Mouse (Mus musculus) neural tube, embryonic 12.5 days (tissue): ENCODE results near the gene Jtb. TPM values are rescaled to one million over a fixed set of nuclear protein-coding genes. Genes with fewer than 3 reads are reported as not detected.

Experiments
- ATAC-seq: fragments of 200-750 bp; cut with Nextera tagmentation; 2 replicates; pipeline ENCODE4 v1.8.0; 2017; ENCODE audit warnings: low read depth, mild to moderate bottlenecking, moderate TSS enrichment, moderate library complexity; ENCODE audit not compliant: low FRiP score
- H3K27ac ChIP-seq: fragments of 300-500 bp; sonication (generic); 2 replicates; pipeline ENCODE4 v1.5.1; 2016
- H3K27me3 ChIP-seq: fragments of 300-500 bp; sonication (generic); replicated peaks from 2 replicates; pipeline ENCODE4 v1.6.1; 2016; ENCODE audit warnings: mild to moderate bottlenecking
- H3K36me3 ChIP-seq: fragments of 300-500 bp; sonication (generic); 2 replicates; pipeline ENCODE4 v1.6.1; 2016; ENCODE audit warnings: mild to moderate bottlenecking
- H3K4me1 ChIP-seq: fragments of 300-500 bp; sonication (generic); 2 replicates; pipeline ENCODE4 v1.6.1; 2016
- H3K4me2 ChIP-seq: fragments of 300-500 bp; sonication (generic); replicated peaks from 2 replicates; pipeline ENCODE4 v1.6.1; 2016; ENCODE audit warnings: mild to moderate bottlenecking
- H3K4me3 ChIP-seq: fragments of 300-500 bp; sonication (generic); 2 replicates; pipeline ENCODE4 v1.5.1; 2016
- H3K9ac ChIP-seq: fragments of 300-500 bp; sonication (generic); 2 replicates; pipeline ENCODE4 v1.6.1; 2016; ENCODE audit warnings: mild to moderate bottlenecking
- H3K9me3 ChIP-seq: fragments of 300-500 bp; sonication (generic); 2 replicates; pipeline ENCODE4 v1.6.1; 2016; ENCODE audit warnings: mild to moderate bottlenecking
- WGBS: fragments of 180-500 bp; shearing (Covaris S2); methylation state at CpG from one replicate; pipeline ENCODE4 v1.1.7; 2016; 5-methylcytosine and 5-hydroxymethylcytosine counted together
- polyA plus RNA-seq: library from polyadenylated mRNA; unstranded; fragments of >200 nt; fragmentation: Nextera tagmentation; extraction: Ambion mirVana; gene quantifications from 2 replicates; pipeline ENCODE4 v1.2.1, GENCODE M21; 2016

Jtb gene
- polyA plus RNA-seq, 1 experiment from 2014 or later: 86.3 TPM

DNA sequence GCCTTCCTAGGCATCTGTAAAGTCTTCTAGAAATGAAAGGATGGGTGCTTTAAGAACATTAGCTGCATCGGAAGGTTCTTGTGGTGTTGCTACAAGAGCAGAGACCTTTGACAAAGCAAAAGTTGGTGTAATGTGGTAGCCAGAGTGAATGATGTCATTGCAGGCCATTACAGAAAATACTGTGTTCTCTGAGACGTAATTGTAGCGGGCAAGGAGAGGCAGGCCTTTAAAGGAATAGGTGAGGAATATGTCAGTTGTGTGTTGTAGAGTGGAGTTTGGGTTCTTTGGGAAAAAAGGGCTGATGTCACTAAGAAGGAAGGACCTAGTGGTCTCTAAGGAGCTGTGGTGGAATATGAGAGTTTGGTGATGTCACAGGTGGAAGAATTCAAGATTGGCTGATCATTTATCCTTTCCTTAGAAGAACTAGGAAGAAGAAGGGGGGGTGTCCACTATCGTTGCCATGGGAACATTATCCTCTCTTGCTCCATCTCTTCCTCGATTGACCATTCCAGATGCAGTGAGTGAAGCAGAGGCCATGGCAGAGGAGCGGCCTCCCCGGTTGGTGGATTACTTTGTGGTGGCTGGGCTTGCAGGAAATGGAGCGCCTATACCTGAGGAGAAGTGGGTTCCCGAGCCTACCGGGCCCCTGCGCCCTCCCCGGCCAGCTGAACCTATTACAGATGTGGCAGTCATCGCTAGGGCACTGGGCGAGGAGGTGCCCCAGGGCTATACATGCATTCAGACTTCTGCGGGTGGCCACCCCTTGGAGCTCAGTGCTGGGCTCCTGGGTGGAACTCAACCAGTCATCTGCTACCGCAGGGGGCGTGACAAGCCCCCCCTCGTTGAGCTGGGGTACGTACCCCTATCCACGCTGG lies 35.7 kb downstream of the Jtb start:
- no peak overlapping the region for H3K4me3 ChIP-seq

DNA sequence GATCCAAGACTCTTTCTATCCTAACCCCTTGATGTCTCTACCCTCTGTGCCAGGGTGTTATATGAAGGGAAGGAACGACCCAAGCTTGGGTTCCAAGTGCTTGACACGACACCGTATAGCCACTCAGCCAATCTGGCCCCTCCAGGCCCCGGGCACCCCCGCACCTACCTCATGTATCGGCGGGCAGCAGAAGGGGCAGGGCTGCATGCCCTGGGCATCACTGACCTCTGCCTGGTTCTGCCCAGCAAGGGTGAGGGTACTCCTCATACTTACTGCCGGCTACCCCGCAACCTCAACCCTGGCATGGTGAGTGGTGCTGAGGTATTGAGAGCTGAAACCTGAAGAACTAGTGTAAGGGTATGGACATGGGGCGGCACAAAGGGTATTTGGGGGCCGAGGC lies 36.8 kb downstream of the Jtb start:
- no peak overlapping the region for H3K4me2 ChIP-seq
- H3K27me3 ChIP-seq: no peaks in the 10 kb centered on the region
- H3K4me1 ChIP-seq: peaks cover 9% of the 10 kb centered on the region
- ATAC-seq: no peak
- H3K4me3 ChIP-seq: no peak overlapping the region
- peaks cover 39% of the 10 kb centered on the region for H3K36me3 ChIP-seq
- no peak overlapping the region for H3K9ac ChIP-seq
- H3K9me3 ChIP-seq: no peaks in the 10 kb centered on the region
- H3K27ac ChIP-seq: no peak overlapping the region
- WGBS: 92% methylated on average over 11 of the region's 11 CpGs

More for the DNA sequence above, 35.7 kb downstream of the Jtb start:
- Histone ChIP-seq H3K36me3 (peaks cover 40% of the 10 kb centered on the region), H3K9me3 (no peaks in the 10 kb centered on the region), H3K27me3 (no peaks in the 10 kb centered on the region), H3K4me1 (peaks cover 9% of the 10 kb centered on the region), H3K27ac (no peak overlapping the region), H3K4me2 (0 out of 2 replicates have a peak overlapping the region, but pooled peaks have one; percentile 81), H3K9ac (no peak overlapping the region)
- 93% methylated on average over 20 of the region's 20 CpGs for WGBS
- ATAC-seq: no peak

DNA sequence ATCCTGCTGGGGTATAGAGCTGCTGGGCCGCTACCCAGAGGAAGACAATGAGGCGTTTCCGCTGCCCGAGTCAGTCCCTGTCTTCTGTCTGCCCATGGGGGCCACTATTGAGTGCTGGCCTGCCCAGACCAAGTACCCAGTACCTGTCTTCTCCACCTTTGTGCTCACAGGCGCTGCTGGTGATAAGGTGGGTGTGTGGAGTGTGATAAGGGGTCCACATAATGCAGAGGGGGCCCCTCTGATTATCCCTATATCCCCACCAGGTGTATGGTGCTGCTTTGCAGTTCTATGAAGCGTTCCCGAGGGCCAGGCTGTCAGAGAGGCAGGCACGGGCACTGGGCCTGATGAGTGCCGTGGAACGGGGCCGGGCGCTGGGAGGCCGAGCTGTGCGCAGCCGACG lies 37.6 kb downstream of the Jtb start:
- Histone ChIP-seq H3K36me3 (peaks cover 40% of the 10 kb centered on the region), H3K9ac (no peak overlapping the region), H3K4me3 (no peak overlapping the region), H3K4me2 (no peak overlapping the region), H3K4me1 (peaks cover 9% of the 10 kb centered on the region), H3K27ac (no peak overlapping the region), H3K9me3 (no peaks in the 10 kb centered on the region), H3K27me3 (no peaks in the 10 kb centered on the region)
- WGBS: 91% methylated on average over 16 of the region's 16 CpGs
- no peak for ATAC-seq

DNA sequence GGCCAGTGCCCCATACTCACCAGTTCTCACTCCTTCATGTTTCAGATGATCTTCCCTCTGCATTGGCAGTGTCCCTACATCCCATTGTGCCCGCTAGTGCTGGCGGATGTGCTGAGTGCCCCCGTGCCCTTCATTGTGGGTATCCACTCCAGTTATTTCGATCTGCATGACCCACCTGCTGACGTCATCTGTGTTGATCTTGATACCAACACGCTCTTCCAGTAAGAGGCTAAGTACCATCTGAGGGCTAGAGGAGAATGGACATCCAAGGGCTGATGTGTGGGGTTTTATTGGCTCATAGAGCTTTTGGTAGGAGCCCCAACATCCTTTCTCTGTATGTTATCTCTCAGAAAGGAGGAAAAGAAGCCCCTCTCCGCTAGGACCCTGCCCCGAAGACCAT lies 39.4 kb downstream of the Jtb start:
- Histone ChIP-seq H3K9me3 (no peaks in the 10 kb centered on the region), H3K4me1 (peaks cover 9% of the 10 kb centered on the region), H3K9ac (no peak overlapping the region), H3K27me3 (no peaks in the 10 kb centered on the region), H3K36me3 (peaks cover 46% of the 10 kb centered on the region), H3K4me3 (no peak overlapping the region), H3K4me2 (no peak overlapping the region), H3K27ac (no peak overlapping the region)
- no peak for ATAC-seq
- WGBS: 94% methylated on average over 8 of the region's 8 CpGs

DNA sequence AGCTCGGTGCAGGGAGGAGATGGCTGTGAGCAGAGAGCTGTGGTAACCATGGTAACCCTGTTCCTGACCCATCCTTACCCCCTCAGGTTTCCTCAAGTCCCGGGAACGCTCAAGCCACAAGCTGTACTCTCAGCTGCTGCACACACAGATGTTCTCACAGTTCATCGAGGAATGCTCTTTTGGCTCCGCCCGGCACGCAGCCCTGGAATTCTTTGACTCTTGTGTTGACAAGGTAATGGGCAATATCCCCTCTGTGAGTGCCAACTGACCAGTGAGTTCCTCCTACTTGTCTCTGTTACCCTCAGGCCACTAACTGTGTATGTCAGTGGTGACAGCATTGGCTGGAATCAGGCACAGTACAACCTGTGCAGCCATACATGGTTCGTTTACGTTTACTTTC lies 40.8 kb downstream of the Jtb start:
- Histone ChIP-seq H3K36me3 (peaks cover 58% of the 10 kb centered on the region), H3K27ac (no peak overlapping the region), H3K4me3 (no peak overlapping the region), H3K4me2 (no peak overlapping the region), H3K9me3 (no peaks in the 10 kb centered on the region), H3K27me3 (no peaks in the 10 kb centered on the region), H3K9ac (no peak overlapping the region), H3K4me1 (no peaks in the 10 kb centered on the region)
- WGBS: 71% methylated on average over 9 of the region's 9 CpGs
- no peak for ATAC-seq

DNA sequence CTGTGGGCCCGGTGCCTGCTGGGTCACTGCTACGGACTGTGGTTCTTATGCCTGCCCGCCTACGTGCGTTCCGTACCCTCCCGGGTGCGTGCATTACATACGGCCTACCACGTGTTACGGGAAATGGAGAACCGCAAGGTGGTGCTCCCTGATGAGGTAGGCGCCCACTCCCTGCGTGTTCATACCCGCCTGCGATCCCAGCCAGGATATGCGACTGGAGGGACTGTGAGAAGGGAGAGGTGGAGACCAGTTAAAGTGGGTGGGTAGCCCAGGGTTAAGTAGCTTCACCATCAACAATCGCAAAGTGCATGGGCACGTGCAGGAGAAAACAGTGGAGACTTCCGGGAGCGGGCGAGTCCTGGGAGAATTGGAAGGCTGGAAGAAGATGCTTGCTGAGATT lies 42.5 kb downstream of the Jtb start:
- H3K9me3 ChIP-seq: no peaks in the 10 kb centered on the region
- ATAC-seq: no peak
- no peaks in the 10 kb centered on the region for H3K4me1 ChIP-seq
- no peak overlapping the region for H3K9ac ChIP-seq
- H3K4me3 ChIP-seq: no peak overlapping the region
- H3K27me3 ChIP-seq: no peaks in the 10 kb centered on the region
- no peak overlapping the region for H3K27ac ChIP-seq
- H3K4me2 ChIP-seq: no peak overlapping the region
- H3K36me3 ChIP-seq: peaks cover 73% of the 10 kb centered on the region
- 92% methylated on average over 22 of the region's 22 CpGs for WGBS

DNA sequence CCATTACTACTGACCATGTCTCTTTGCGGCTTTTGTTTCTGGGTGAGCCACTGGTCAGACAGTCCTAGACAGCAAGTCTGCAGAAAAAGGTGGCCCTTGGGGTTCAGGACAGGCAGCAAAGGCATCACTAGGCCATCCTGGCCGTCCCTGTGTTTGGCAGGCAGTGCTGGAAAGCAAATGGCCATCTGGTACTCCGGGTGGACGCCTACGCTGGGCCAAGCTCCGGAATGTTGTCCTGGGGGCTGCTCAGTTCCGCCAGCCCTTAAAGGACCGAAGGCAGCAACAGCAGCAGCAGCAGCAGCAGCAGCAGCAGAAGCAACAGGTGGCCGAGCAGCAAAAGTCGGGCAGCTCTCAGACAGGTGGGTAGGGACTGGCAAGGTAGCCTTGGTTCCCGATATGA lies 43.9 kb downstream of the Jtb start:
- H3K4me1 ChIP-seq: no peaks in the 10 kb centered on the region
- no peak overlapping the region for H3K4me3 ChIP-seq
- WGBS: 92% methylated on average over 11 of the region's 11 CpGs
- no peak overlapping the region for H3K27ac ChIP-seq
- no peak overlapping the region for H3K9ac ChIP-seq
- H3K4me2 ChIP-seq: no peak overlapping the region
- ATAC-seq: no peak
- peaks cover 79% of the 10 kb centered on the region for H3K36me3 ChIP-seq
- H3K27me3 ChIP-seq: no peaks in the 10 kb centered on the region
- no peaks in the 10 kb centered on the region for H3K9me3 ChIP-seq

DNA sequence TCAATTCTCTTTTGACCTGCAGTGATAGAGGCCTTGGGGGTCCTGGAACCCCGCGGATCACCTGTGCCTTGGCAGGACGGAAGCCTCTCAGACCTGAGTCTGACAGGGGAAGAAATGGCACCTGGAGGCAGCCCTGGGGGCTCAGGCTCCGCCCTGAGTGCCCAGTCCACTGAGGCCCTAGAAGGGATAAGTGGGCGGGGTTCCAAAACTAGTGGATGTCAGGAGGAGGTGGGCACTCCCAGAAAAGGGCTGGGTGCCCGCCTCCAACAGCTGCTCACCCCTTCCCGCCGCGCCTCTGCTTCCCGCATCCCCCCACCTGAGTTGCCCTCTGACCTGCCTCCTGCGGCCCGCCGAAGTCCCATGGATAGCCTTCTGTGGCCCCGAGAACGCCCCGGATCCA lies 45.5 kb downstream of the Jtb start:
- Histone ChIP-seq H3K9ac (no peak overlapping the region), H3K36me3 (peaks cover 75% of the 10 kb centered on the region), H3K4me2 (no peak overlapping the region), H3K9me3 (no peaks in the 10 kb centered on the region), H3K27ac (no peak overlapping the region), H3K27me3 (no peaks in the 10 kb centered on the region), H3K4me3 (no peak overlapping the region), H3K4me1 (no peaks in the 10 kb centered on the region)
- WGBS: 44% methylated on average over 16 of the region's 16 CpGs
- ATAC-seq: no peak

DNA sequence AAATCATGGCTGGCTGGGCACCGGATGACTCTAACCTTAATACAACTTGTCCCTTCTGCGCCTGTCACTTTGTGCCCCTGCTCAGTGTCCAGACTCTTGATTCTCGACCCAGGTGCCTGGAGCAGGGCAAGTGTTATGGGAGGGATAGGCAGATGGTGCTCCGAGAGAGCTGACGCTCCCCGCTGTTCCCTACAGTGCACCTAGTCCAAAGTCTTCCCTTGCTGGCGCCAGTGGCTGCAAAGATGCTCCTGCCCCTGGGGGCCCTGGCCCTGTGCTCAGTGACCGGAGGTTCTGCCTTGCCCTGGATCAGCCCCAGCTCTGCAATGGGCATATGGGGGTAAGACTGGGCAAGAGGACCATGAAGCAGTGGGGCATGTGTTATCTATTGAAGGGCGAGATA lies 46.4 kb downstream of the Jtb start:
- Histone ChIP-seq H3K27me3 (no peaks in the 10 kb centered on the region), H3K9ac (no peak overlapping the region), H3K4me1 (no peaks in the 10 kb centered on the region), H3K27ac (no peak overlapping the region), H3K9me3 (no peaks in the 10 kb centered on the region), H3K4me3 (no peak overlapping the region), H3K4me2 (no peak overlapping the region), H3K36me3 (peaks cover 66% of the 10 kb centered on the region)
- WGBS: 91% methylated on average over 9 of the region's 9 CpGs
- ATAC-seq: no peak

DNA sequence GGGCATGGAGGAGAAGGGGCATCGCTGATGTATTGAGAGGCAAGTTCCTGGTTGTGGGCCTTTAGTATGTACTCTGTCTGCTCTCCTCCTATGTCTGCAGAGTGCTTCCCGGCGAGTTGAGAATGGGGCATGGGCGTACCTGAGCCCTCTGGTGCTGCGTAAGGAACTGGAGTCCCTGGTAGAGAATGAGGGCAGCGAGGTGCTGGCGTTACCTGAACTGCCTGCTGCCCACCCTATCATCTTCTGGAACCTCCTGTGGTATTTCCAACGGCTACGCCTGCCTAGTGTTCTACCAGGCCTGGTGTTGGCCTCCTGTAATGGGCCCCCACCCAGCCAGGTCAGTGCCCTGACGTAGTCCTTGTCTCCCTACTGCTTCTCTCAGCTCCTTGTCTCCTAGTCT lies 46.8 kb downstream of the Jtb start:
- no peak for ATAC-seq
- peaks cover 63% of the 10 kb centered on the region for H3K36me3 ChIP-seq
- WGBS: 98% methylated on average over 10 of the region's 10 CpGs

DNA sequence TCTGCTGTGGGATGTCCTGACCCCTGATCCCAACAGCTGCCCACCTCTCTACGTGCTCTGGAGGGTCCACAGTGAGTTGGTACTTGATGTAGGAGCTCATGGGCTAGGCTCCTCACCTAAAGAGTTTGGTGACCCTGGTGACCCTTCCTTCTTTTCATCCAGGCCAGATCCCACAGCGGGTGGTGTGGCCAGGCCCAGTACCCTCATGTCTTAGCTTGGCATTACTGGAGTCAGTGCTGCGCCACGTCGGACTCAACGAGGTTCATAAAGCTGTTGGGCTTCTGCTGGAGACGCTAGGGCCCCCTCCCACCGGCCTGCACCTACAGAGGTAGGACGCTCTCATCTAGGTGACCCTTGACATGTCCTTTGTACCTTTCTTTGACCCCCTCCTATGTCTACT lies 47.8 kb downstream of the Jtb start:
- H3K9me3 ChIP-seq: no peaks in the 10 kb centered on the region
- no peak for ATAC-seq
- H3K4me3 ChIP-seq: no peak overlapping the region
- H3K36me3 ChIP-seq: peaks cover 56% of the 10 kb centered on the region
- H3K27me3 ChIP-seq: no peaks in the 10 kb centered on the region
- no peaks in the 10 kb centered on the region for H3K4me1 ChIP-seq
- no peak overlapping the region for H3K4me2 ChIP-seq
- no peak overlapping the region for H3K9ac ChIP-seq
- WGBS: 92% methylated on average over 9 of the region's 9 CpGs
- H3K27ac ChIP-seq: no peak overlapping the region

More for the DNA sequence above, 46.8 kb downstream of the Jtb start:
- Histone ChIP-seq H3K4me2 (no peak overlapping the region), H3K27ac (no peak overlapping the region), H3K4me1 (no peaks in the 10 kb centered on the region), H3K4me3 (no peak overlapping the region), H3K27me3 (no peaks in the 10 kb centered on the region), H3K9ac (no peak overlapping the region), H3K9me3 (no peaks in the 10 kb centered on the region)

DNA sequence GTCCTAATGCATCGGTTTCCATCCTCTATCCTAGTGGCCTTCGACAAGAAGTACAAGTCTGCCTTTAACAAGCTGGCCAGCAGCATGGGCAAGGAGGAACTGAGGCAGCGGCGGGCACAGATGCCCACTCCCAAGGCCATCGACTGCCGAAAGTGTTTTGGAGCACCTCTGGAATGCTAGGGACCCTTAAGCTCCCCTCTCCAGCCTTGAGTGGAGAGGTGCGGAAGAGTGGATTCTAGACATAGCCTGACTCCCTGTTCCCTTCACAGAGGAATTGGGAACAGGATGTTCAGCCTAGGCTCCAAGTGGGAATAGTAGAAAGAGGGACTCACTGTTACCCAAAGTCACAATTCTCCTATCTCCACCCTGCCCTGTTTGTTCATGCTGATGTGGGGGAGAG lies 48.3 kb downstream of the Jtb start:
- WGBS: 96% methylated on average over 7 of the region's 7 CpGs
- H3K4me2 ChIP-seq: no peak overlapping the region
- no peaks in the 10 kb centered on the region for H3K27me3 ChIP-seq
- no peaks in the 10 kb centered on the region for H3K9me3 ChIP-seq
- no peak overlapping the region for H3K9ac ChIP-seq
- H3K4me3 ChIP-seq: no peak overlapping the region
- H3K4me1 ChIP-seq: no peaks in the 10 kb centered on the region
- H3K36me3 ChIP-seq: peaks cover 56% of the 10 kb centered on the region
- H3K27ac ChIP-seq: no peak overlapping the region
- no peak for ATAC-seq

DNA sequence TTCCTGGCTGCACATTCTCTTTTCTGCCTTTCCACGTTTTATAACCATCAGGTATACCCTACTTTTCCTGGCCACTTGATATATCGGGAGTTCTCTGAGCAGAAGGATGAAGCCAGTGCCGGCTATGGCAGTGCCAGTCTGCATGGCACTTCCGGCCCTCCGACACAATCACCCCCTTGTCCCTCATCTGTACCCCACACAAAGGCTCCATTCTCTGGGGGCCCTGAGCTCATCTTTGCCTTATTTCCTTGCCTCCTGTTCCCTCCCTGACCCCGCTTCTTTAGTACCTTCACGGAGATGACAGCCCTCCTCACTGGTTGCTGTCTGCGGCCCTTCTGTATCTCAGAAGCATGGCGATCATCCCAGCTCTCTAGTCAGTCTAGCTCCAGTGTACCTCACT lies 49.3 kb downstream of the Jtb start:
- Histone ChIP-seq H3K9me3 (no peaks in the 10 kb centered on the region), H3K4me3 (no peak overlapping the region), H3K9ac (no peak overlapping the region), H3K4me2 (no peak overlapping the region), H3K27ac (no peak overlapping the region), H3K36me3 (peaks cover 50% of the 10 kb centered on the region), H3K4me1 (no peaks in the 10 kb centered on the region), H3K27me3 (no peaks in the 10 kb centered on the region)
- 87% methylated on average over 9 of the region's 9 CpGs for WGBS
- no peak for ATAC-seq
